Mouse (Mus musculus) kidney, postnatal 0 days (tissue): ENCODE data around the gene Ptgir. TPM values are rescaled to one million over a fixed set of nuclear protein-coding genes. Genes with fewer than 3 reads are reported as not detected.

Source experiments
- ATAC-seq: fragments of 200-750 bp; cut with Nextera tagmentation; replicated peaks from 2 replicates; pipeline ENCODE4 v1.8.0; 2017; ENCODE audit warnings: low read depth, moderate number of reproducible peaks, moderate TSS enrichment, moderate library complexity; ENCODE audit not compliant: low FRiP score
- DNase-seq: peaks from one replicate; pipeline ENCODE4 v3.0.0-alpha.2; 2016; ENCODE audit warnings: low spot score
- H3K27ac ChIP-seq: fragments of 300-500 bp; sonication (generic); 2 replicates; pipeline ENCODE4 v1.5.1; 2014; ENCODE audit warnings: mild to moderate bottlenecking
- H3K27me3 ChIP-seq: fragments of 300-500 bp; sonication (generic); 2 replicates; pipeline ENCODE4 v1.6.1; 2014; ENCODE audit warnings: low read length, mixed read lengths; ENCODE audit not compliant: insufficient read depth
- H3K36me3 ChIP-seq: fragments of 300-500 bp; sonication (generic); 2 replicates; pipeline ENCODE4 v1.6.1; 2014; ENCODE audit warnings: low read length, mixed read lengths; ENCODE audit not compliant: insufficient read depth
- H3K4me1 ChIP-seq: fragments of 300-500 bp; sonication (generic); replicated peaks from 2 replicates; pipeline ENCODE4 v1.6.1; 2014; ENCODE audit warnings: antibody characterized with exemption, low read length, mixed read lengths; ENCODE audit not compliant: insufficient read depth
- H3K4me2 ChIP-seq: fragments of 300-500 bp; sonication (generic); 2 replicates; pipeline ENCODE4 v1.6.1; 2014; ENCODE audit warnings: mild to moderate bottlenecking, low read length, moderate library complexity, mixed read lengths
- H3K4me3 ChIP-seq: fragments of 300-500 bp; sonication (generic); replicated peaks from 2 replicates; pipeline ENCODE4 v1.5.1; 2014; ENCODE audit warnings: low read depth, low read length
- H3K9ac ChIP-seq: fragments of 300-500 bp; sonication (generic); 2 replicates; pipeline ENCODE4 v1.6.1; 2014; ENCODE audit warnings: low read depth, low read length
- H3K9me3 ChIP-seq: fragments of 300-500 bp; sonication (generic); replicated peaks from 2 replicates; pipeline ENCODE4 v1.6.1; 2016; ENCODE audit warnings: low read length, inconsistent platforms, mixed read lengths
- CTCF ChIP-seq: IDR thresholded peaks from 2 replicates; pipeline ENCODE4 v1.5.1; 2016; ENCODE audit warnings: antibody characterized with exemption, low read depth, mild to moderate bottlenecking, moderate library complexity
- WGBS: fragments of 180-500 bp; shearing (Covaris S2); extraction: QIAGEN DNeasy Blood & Tissue Kit; methylation state at CpG from one replicate; pipeline ENCODE4 v1.1.7; 2014; 5-methylcytosine and 5-hydroxymethylcytosine counted together
- polyA plus RNA-seq: library from polyadenylated mRNA; unstranded; fragments of >200 nt; fragmentation: Nextera tagmentation; extraction: Ambion mirVana; gene quantifications from 2 replicates; pipeline ENCODE4 v1.2.1, GENCODE M21; 2015

Gene Ptgir
- polyA plus RNA-seq, 1 experiment from 2014 or later = 2.3 TPM

DNA sequence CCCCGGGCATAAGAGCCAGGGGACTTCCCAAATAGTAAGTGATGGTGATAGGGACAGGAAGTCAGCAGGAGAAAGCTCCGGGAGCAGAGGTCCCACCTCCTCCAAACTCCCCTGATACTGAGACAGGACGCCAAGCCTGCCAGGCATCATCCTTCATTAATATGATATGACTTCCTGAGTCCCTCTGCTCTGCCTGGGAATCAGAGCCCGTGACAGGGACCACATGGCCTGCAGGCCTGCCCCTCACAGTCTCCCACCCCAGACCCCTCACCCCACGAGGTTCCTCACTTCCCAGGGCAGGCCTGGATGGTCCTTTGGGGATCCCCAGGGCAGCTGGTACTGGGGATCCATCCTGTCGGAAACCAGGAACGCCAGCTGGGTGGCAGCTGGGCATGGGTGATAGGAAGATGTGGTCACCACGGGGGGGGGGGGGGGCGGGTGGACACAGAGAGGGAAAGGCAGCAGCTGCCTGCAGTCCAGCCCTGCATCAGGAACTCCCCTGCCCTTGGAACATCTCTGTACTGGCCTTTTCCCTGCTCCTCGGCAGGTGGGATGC is 2.1 kb upstream of the Ptgir start:
- no peak for ATAC-seq
- H3K4me1 ChIP-seq = peaks cover 14% of the 10 kb centered on the region

DNA sequence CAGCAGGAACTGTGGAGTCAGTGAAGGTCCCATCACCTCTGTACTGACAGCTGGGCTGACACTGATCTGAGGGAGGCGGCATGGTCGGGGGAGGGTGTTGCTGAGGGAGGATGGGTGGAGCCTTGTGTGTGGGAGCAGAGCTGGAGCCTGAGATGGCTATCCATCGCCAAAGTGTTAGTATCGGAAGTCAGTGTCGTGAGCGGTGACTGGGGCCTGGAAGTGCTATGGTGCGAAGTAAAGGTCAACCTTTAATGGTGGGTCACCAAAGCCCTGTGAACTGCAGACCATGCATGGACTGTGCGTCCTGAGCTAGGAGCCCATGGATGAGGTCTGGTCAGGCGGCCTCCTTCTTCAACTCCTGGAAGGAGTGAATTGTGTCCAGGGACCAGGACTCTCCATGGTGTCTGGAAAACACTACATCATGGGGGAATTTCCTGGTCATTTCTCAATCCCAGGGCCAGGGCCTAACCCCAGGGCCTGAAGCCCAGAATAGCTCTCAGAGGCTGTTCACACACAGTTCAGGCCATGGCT is 734 bp upstream of the Ptgir start:
- Histone ChIP-seq H3K4me2 (no peak overlapping the region), H3K27ac (peak overlapping the region; percentile 68), H3K9ac (0 out of 2 replicates have a peak overlapping the region, but pooled peaks have one; percentile 18), H3K9me3 (no peaks in the 10 kb centered on the region), H3K27me3 (no peaks in the 10 kb centered on the region; the same call in 1 of the 2 replicates), H3K36me3 (no peaks in the 10 kb centered on the region), H3K4me3 (no peak overlapping the region), H3K4me1 (peaks cover 17% of the 10 kb centered on the region)
- WGBS = 18% methylated on average over 9 of the region's 9 CpGs
- no peak for TF ChIP-seq CTCF
- peak; percentile 51 for ATAC-seq
- DNase-seq = peak; percentile 84

More for the DNA sequence above, 2.1 kb upstream of the Ptgir start:
- Histone ChIP-seq H3K27me3 (no peaks in the 10 kb centered on the region; the same call in 1 of the 2 replicates), H3K9ac (no peak overlapping the region), H3K9me3 (no peaks in the 10 kb centered on the region), H3K4me3 (no peak overlapping the region), H3K27ac (no peak overlapping the region), H3K4me2 (no peak overlapping the region), H3K36me3 (no peaks in the 10 kb centered on the region)
- no peak for TF ChIP-seq CTCF
- WGBS = 27% methylated on average over 8 of the region's 10 CpGs
- no peak for DNase-seq

DNA sequence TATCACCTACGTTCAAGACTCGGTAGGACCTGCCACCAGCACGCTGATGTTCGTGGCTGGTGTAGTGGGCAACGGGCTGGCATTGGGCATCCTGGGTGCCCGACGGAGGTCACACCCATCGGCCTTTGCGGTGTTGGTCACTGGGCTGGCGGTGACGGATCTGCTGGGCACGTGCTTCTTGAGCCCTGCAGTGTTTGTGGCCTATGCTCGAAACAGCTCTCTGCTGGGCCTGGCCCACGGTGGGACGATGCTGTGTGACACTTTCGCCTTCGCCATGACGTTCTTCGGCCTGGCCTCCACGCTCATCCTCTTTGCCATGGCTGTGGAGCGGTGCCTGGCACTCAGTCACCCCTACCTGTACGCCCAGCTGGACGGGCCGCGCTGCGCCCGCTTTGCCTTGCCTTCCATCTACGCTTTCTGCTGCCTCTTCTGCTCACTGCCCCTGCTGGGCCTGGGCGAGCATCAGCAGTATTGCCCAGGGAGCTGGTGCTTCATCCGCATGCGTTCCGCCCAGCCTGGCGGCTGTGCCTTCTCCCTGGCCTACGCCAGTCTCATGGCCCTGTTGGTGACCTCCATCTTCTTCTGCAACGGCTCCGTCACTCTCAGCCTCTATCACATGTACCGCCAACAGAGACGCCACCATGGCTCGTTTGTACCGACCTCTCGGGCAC is 734 bp downstream of the Ptgir start:
- H3K4me1 ChIP-seq = peaks cover 17% of the 10 kb centered on the region
- DNase-seq (no peak), ATAC-seq (no peak)
- H3K4me3 ChIP-seq = no peak overlapping the region
- H3K36me3 ChIP-seq = no peaks in the 10 kb centered on the region
- TF ChIP-seq CTCF = no peak
- WGBS = 94% methylated on average over 41 of the region's 41 CpGs
- no peak overlapping the region for H3K27ac ChIP-seq
- H3K27me3 ChIP-seq = no peaks in the 10 kb centered on the region; the same call in 1 of the 2 replicates
- H3K9ac ChIP-seq = no peak overlapping the region
- no peaks in the 10 kb centered on the region for H3K9me3 ChIP-seq
- H3K4me2 ChIP-seq = 0 out of 2 replicates have a peak overlapping the region, but pooled peaks have one; percentile 10

DNA sequence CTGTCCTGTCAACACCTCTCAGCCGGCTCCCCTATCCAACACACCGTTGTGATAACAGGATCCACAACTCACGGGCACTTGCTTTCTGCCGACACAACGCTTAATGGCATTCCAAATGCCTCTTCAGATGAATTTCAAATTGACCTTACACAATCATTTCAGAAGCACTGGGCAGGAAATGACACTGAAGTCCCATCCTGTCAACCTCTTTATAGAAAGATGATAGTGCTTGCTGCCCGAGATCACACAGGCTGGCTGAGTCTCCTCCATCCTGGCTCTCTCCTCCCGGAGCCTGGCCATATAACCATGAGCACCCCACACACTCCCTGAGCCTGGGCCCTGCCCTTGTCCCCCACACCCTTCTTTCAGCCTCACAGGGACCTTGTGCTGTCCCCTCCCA is 1.6 kb downstream of the Ptgir start:
- WGBS = 37% methylated on average over 7 of the region's 7 CpGs
- no peaks in the 10 kb centered on the region; the same call in 1 of the 2 replicates for H3K27me3 ChIP-seq
- H3K4me1 ChIP-seq = peaks cover 17% of the 10 kb centered on the region
- no peak for DNase-seq
- H3K9me3 ChIP-seq = no peaks in the 10 kb centered on the region
- ATAC-seq = no peak
- H3K9ac ChIP-seq = no peak overlapping the region
- peak overlapping the region; percentile 34; the same call in 1 of the 2 replicates for H3K4me2 ChIP-seq
- H3K27ac ChIP-seq = no peak overlapping the region
- no peak for TF ChIP-seq CTCF
- H3K4me3 ChIP-seq = no peak overlapping the region
- no peaks in the 10 kb centered on the region for H3K36me3 ChIP-seq

DNA sequence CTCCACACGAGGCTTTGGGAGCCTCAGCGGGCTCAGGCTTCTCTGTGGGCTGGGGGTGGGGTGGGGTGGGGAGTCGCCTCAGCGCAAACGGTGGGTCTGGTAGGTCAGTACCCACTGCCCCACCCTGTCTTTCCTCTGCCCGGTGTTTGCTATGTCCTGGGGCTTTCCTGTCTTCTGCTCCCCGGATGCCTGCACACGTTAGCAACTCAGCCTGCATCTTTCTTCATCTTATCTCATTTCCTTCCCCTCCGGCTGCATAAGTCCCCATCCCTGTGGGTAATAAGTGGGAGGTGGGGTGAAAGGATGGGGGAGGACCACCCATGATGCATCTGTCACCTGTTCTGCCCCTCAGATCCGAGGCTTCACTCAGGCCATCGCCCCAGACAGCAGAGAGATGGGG is 2.1 kb downstream of the Ptgir start:
- 38% methylated on average over 11 of the region's 11 CpGs for WGBS
- TF ChIP-seq CTCF = no peak
- H3K9ac ChIP-seq = no peak overlapping the region

DNA sequence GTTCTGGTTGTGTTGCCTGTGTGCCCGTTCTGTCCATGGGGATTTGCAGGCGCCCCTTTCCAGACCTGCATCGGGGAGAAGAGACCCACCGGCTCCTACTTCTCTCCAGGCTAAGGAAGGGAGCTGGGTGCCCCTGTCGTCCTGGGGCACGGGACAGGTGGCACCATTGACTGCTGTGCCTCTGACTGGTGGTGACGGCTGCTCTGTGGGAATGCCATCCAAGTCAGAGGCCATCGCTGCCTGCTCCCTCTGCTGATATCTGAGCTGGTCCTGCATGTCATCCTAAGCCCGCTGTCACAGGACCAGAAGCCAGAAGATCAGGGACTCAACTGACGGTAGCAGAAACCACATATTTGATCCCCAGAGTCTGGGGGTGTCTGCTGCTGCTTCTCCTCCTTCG is 2.6 kb downstream of the Ptgir start:
- Histone ChIP-seq H3K36me3 (no peaks in the 10 kb centered on the region), H3K9me3 (no peaks in the 10 kb centered on the region), H3K4me3 (no peak overlapping the region), H3K4me1 (peaks cover 17% of the 10 kb centered on the region), H3K27ac (no peak overlapping the region), H3K9ac (no peak overlapping the region), H3K27me3 (no peaks in the 10 kb centered on the region; the same call in 1 of the 2 replicates), H3K4me2 (no peak overlapping the region)
- TF ChIP-seq CTCF = no peak
- 62% methylated on average over 11 of the region's 11 CpGs for WGBS
- DNase-seq (no peak), ATAC-seq (no peak)

More for the DNA sequence above, 2.1 kb downstream of the Ptgir start:
- H3K9me3 ChIP-seq = no peaks in the 10 kb centered on the region
- H3K36me3 ChIP-seq = no peaks in the 10 kb centered on the region
- DNase-seq (no peak), ATAC-seq (no peak)
- H3K4me1 ChIP-seq = peaks cover 17% of the 10 kb centered on the region
- no peak overlapping the region for H3K27ac ChIP-seq
- peak overlapping the region; percentile 34; the same call in 1 of the 2 replicates for H3K4me2 ChIP-seq
- H3K27me3 ChIP-seq = no peaks in the 10 kb centered on the region; the same call in 1 of the 2 replicates
- no peak overlapping the region for H3K4me3 ChIP-seq
